Mouse (Mus musculus) brown adipose tissue, adult 24 weeks (tissue): ENCODE data around the gene Pih1d1. TPM values are rescaled to one million over a fixed set of nuclear protein-coding genes. Genes with fewer than 3 reads are reported as not detected.

Experiments
- H3K27ac ChIP-seq: fragments of 200-500 bp; replicated peaks from 2 replicates; pipeline ENCODE4 v1.5.1; 2012; ENCODE audit warnings: low read depth, mild to moderate bottlenecking, low read length
- H3K4me1 ChIP-seq: fragments of 200-500 bp; 2 replicates; pipeline ENCODE4 v1.6.1; 2012; ENCODE audit warnings: low read length, mixed read lengths; ENCODE audit not compliant: control insufficient read depth, insufficient read depth, insufficient read length
- H3K4me3 ChIP-seq: fragments of 200-500 bp; 2 replicates; pipeline ENCODE4 v1.5.1; 2012; ENCODE audit warnings: low read depth, mild to moderate bottlenecking, low read length, moderate library complexity; ENCODE audit not compliant: insufficient read depth
- polyA plus RNA-seq: library from polyadenylated mRNA; stranded (reverse); fragments of >200 nt; gene quantifications from 2 replicates; pipeline ENCODE4 v1.2.4, GENCODE M21; 2012; ENCODE audit not compliant: missing spikeins, insufficient read depth, insufficient read length

Gene Pih1d1
- polyA plus RNA-seq, 1 experiment: 66.3 TPM

DNA sequence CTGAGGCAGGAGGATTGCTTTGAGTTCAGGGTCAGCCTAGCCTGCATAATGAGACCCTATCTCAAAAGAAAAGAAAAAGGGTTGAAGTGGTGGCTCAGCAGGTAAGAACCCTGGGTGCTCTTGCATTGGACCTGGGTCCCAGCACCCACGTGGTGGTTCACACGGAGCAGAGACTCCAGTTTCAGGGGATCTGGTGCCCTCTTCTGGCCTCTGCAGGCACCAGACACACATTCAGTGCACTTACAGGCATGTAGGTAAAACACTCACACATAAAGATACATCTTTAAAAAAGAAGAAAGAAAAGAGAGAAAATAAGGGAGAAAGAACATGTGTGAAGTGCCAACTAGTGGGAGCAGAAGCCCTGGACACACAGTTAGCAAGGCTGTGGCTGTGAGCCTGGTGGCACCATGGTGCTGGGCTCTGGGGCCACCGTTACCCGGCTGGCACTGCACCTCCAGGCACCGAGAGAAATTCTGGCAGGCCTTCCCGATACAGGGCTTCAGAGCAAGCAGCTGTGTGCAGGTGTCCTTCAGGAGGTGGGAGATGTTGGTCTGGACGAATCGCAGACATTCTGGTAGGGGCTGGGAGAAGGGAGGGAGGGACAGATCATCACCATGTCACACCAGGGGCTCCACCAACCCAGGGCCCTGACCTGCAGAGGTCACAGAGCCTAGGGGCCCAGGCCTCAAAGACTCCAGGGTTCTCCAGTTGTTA lies 20.5 kb upstream of the Pih1d1 start:
- H3K4me1 ChIP-seq: peaks cover 5% of the 10 kb centered on the region; the same call in 1 of the 2 replicates
- H3K4me3 ChIP-seq: no peak overlapping the region
- no peak overlapping the region for H3K27ac ChIP-seq

- H3K4me1 ChIP-seq: peaks cover 4% of the 10 kb centered on the region; the same call in 1 of the 2 replicates
- 0 out of 2 replicates have a peak overlapping the region, but pooled peaks have one; percentile 69 for H3K4me3 ChIP-seq
- no peak overlapping the region for H3K27ac ChIP-seq
Observed at GRCm38 (mm10) chr7:45134544-45135026, 19.5 kb upstream of the Pih1d1 start.

DNA sequence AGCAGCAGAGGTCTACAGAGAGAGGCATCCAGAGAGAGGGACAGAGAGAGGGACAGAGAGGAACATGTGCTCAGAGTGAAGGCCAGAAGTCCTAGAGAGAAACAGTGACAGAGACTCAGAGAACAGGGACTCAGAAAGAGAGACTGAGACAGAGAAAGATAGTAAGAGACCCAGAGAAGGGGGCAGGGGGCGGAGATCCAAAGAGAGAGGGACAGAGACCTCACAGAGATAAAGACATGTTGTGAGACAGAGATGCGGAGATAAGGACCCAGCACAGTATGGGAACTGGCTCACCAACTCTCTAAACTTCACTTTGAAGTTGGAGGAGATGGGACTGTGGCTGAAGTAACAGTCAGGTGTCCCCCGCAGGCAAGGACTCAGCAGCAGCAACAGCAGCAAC lies 18.7 kb upstream of the Pih1d1 start:
- Histone ChIP-seq H3K27ac (no peak overlapping the region), H3K4me3 (peak overlapping the region; percentile 69), H3K4me1 (0 out of 2 replicates have a peak, but pooled peaks cover 2% of the 10 kb centered on the region)

- Histone ChIP-seq H3K27ac (peak within 1 kb of the TSS; percentile 80), H3K4me1 (0 out of 2 replicates have a peak, but pooled peaks cover 2% of the 10 kb centered on the region)
Observed at GRCm38 (mm10) chr7:45135993-45136567, 18.0 kb upstream of the Pih1d1 start, which contains the start of the genes Gm45713 and Flt3l. Gene Gm45713, minus strand, starts transcription at chr7:45136231. Gene Flt3l, minus strand, starts transcription at chr7:45136432.

GRCm38 (mm10) chr7:45137171-45138006 lies 16.7 kb upstream of the Pih1d1 start:
- H3K4me1 ChIP-seq: 0 out of 2 replicates have a peak, but pooled peaks cover 2% of the 10 kb centered on the region
- H3K27ac ChIP-seq: no peak overlapping the region
- H3K4me3 ChIP-seq: no peak overlapping the region

More at GRCm38 (mm10) chr7:45135993-45136567, 18.0 kb upstream of the Pih1d1 start, which contains the start of the genes Gm45713 and Flt3l:
- peak within 1 kb of the TSS; percentile 69 for H3K4me3 ChIP-seq

GRCm38 (mm10) chr7:45138403-45138802 lies 15.7 kb upstream of the Pih1d1 start:
- no peak overlapping the region for H3K27ac ChIP-seq

GRCm38 (mm10) chr7:45139904-45140723 lies 14.0 kb upstream of the Pih1d1 start:
- no peak overlapping the region for H3K27ac ChIP-seq
- H3K4me3 ChIP-seq: no peak overlapping the region
- no peaks in the 10 kb centered on the region; the same call in 1 of the 2 replicates for H3K4me1 ChIP-seq

More at GRCm38 (mm10) chr7:45138403-45138802, 15.7 kb upstream of the Pih1d1 start:
- Histone ChIP-seq H3K4me1 (0 out of 2 replicates have a peak, but pooled peaks cover 2% of the 10 kb centered on the region), H3K4me3 (no peak overlapping the region)

GRCm38 (mm10) chr7:45141319-45141718 lies 12.8 kb upstream of the Pih1d1 start:
- Histone ChIP-seq H3K4me1 (no peaks in the 10 kb centered on the region; the same call in 1 of the 2 replicates), H3K27ac (no peak overlapping the region), H3K4me3 (no peak overlapping the region)

DNA sequence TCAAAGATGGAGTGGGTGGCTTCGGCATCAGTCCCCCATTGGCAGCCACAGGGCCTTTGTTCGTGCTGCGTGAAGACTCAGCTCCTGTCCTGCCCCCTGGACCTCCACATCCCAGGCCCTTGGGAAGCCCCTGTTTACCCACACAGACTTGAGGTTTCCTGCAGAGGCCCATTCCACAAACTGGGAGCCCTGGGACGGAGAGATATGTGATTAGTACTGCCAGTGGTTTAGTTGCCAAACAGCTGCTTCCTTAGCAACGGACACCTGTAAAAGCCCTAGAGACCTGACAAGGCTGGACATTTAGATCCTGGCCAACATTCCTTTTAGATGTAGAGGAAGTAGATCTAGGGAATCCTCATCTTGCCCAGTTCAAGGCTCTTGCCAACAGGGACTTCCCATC lies 12.2 kb upstream of the Pih1d1 start:
- no peak overlapping the region for H3K27ac ChIP-seq
- no peak overlapping the region for H3K4me3 ChIP-seq
- no peaks in the 10 kb centered on the region; the same call in 1 of the 2 replicates for H3K4me1 ChIP-seq

DNA sequence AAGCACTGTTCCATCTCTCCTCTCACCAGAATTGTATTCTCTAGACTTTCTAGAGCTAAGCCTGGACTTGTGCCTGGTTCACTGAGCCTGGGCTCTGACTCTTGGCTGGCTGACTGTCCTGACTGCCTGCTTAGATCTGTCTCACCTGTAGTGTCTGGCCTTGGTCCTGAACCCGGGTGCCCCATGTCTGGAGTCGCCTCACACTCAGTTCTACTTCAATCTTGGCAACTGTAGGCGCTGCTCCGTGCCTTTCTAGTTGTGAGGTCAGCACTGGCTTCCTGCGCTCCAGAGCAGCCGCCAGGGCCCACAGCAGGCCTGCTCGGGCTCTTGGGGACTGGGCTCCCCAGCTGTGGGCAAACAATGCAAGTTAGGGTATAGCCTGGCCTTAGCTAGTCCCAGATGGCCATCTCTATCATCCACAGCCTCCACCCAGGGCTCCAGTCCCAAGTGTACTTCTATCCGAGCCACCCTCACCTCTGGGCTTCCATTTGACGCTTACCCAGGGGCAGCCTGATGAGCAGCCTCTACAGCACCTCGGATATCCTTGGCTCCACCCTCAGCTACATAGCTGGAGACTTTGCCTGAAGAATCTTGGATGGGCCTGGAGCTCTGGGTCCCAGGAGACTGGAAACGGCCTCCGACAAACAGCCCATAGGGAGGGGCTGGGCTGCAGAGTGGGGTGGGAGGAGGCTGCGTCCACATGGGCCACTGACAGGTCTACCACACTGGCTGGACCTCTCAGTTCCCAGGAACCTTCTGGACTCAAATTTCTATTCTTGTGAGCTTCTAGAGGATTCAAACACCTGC lies 9.5 kb upstream of the Pih1d1 start:
- Histone ChIP-seq H3K4me3 (no peak overlapping the region), H3K27ac (no peak overlapping the region), H3K4me1 (no peaks in the 10 kb centered on the region; the same call in 1 of the 2 replicates)

DNA sequence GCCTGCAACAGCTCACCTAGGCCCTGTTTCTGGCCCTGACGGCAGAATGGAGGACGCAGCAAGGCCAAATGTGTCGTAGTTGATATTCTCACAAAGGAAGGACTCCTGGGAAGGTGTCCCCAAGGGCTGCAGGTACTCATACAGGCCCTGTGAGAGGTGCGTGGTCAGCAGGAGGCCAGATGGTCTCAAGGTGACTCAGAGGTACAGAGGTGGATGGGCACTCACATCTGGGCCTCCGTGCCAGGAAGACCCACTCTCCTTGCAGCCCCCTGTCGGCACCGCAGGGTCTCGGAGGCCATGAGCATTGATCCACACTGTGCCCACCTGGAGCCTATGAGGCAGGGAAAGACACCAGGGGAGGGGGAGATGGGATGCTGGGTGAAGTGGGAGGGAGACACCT lies 8.6 kb upstream of the Pih1d1 start:
- Histone ChIP-seq H3K4me3 (no peak overlapping the region), H3K27ac (no peak overlapping the region), H3K4me1 (no peaks in the 10 kb centered on the region; the same call in 1 of the 2 replicates)

GRCm38 (mm10) chr7:45147267-45147666 lies 6.8 kb upstream of the Pih1d1 start:
- H3K4me3 ChIP-seq: no peak overlapping the region
- H3K4me1 ChIP-seq: no peaks in the 10 kb centered on the region; the same call in 1 of the 2 replicates
- H3K27ac ChIP-seq: no peak overlapping the region

GRCm38 (mm10) chr7:45147899-45148298 lies 6.2 kb upstream of the Pih1d1 start:
- no peaks in the 10 kb centered on the region; the same call in 1 of the 2 replicates for H3K4me1 ChIP-seq
- H3K4me3 ChIP-seq: no peak overlapping the region
- H3K27ac ChIP-seq: no peak overlapping the region
